Mouse (Mus musculus): ENCODE data around the gene Scrn2. TPM values are rescaled to one million over a fixed set of nuclear protein-coding genes. Genes with fewer than 3 reads are reported as not detected.

The Scrn2 gene
- total RNA-seq, 2 experiments from 2014 or later = 2.7 to 3.0 TPM

DNA sequence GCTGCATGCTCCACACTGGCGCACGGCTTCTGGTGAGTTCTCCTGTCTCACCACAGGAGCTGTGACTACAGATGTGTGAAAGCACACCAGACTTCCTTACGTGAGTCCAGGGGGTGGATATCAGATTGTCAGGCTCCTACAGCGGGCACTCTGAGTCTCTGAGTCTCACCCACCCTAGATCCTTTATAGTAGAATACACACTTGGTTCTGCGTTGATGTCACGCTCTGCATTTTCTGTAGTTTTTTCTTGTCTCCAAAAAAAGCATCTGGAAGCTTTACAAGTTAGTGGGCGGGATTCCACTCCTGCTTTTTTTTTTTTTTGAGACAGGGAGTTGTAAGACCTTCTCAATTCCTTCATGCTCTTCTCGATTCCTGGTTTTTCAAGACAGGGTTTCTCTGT, 15.2 kb downstream of the Scrn2 start:
- DNase-seq (ENCODE audit: low spot score in 2 of 2) = peak in 1 of 2 experiments; percentile 85

DNA sequence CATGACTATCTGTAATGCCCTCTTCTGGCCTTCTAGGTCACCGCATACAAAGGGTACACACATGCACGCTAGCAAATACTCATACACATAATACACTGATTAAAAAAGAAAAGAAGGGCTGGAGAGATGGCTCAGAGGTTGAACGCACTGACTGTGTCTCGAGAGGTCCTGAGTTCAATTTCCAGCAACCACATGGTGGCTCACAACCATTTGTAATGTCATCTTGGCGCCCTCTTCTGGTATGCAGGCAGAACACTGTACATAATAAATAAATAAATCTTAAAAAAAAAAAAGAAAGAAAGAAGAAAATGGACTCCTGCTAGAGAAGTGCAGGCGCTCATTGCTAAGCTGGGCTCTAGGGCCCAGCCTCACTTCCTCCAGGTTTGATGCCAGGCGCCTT, 16.1 kb downstream of the Scrn2 start:
- no peak for DNase-seq (ENCODE audit: low spot score in 2 of 2)
- intact Hi-C loops (cut with DNase I) = no loop called here

More for the DNA sequence above, 15.2 kb downstream of the Scrn2 start:
- intact Hi-C loops (cut with DNase I) = no loop called here

GRCm38 (mm10) chr11:97048090-97048650, 18.4 kb downstream of the Scrn2 start:
- DNase-seq (ENCODE audit: low spot score in 2 of 2) = no peak
- intact Hi-C loops (cut with DNase I) = no loop called here

DNA sequence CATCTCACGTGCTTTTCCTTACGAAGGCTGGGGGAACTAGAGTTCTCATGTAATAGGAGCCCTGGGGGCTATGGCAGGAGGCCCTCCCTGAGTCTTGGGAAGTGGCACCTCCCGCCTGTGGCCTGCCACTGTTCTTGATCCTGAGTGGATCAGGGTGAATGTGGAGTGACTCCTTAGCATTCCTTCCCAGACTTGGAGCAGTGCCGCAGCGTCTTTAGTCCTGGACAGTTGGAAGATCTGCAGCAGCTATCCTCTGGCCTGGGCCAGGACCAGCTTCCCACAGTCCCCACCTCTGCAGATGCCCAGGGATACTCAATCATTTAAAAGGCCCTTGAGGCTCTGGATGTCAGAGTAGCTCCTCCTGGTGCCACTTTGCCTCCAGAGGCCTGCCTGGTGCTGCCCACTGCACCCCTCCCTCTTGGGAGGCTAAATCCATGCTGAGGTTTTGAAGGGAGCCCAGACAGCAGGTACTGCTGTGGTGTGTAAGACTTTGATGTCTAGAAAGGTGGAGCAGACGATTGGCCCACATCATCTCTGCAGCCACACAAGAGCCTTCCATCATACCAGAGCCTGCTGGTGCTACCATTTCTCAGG, 19.9 kb downstream of the Scrn2 start:
- intact Hi-C loops (cut with DNase I) = no loop called here
- DNase-seq (ENCODE audit: low spot score in 2 of 2) = no peak

DNA sequence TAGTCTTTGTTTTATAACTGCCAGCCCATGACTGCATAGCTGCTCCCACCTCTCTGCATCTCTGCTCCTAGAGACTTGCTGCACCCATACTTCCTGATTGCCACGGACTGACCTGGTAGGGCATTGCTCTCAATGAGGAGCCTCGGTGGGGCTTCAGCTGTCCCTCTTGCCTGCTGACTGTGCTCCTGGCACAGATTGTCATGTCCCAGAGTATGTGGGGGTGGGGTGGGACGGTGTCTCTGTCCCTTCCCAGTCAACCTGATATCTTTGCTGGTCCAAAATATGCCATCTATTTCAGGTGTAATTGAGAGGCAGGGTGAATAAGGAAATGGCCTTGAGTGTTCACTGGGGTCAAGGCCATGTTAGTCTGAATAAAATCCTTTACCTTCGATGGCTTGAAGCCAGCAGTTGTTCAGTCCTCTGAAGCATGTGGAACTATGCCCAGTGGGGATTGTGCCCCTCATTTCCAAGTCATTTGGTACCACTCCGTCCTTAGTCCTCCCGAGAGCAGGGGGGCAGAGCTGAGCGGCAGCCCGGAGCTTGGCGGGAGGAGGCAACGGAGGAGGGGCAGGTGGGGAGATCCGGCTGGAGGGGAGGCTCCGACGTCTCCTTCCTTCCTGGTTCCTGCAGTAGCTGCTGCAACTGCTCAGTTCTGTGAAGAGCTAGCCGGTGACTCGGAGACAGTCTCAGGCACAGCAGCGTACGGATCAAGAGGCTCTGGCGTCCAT, 20.6 kb downstream of the Scrn2 start, which contains the start of gene Osbpl7:
Gene Osbpl7 (plus strand): TSS at position 413 of the 728 bp plus-strand sequence.
- intact Hi-C loops (cut with DNase I) = no loop called here
- peak; percentile 64 to 78 for DNase-seq (ENCODE audit: low spot score in 2 of 2)

- intact Hi-C loops (cut with DNase I) = no loop called here
- DNase-seq (ENCODE audit: low spot score in 2 of 2) = no peak
Measured at GRCm38 (mm10) chr11:97050944-97051586, 21.3 kb downstream of the Scrn2 start.

- intact Hi-C loops (cut with DNase I) = no loop called here
- DNase-seq (ENCODE audit: low spot score in 2 of 2) = no peak
Measured at GRCm38 (mm10) chr11:97052219-97052646, 22.5 kb downstream of the Scrn2 start.

DNA sequence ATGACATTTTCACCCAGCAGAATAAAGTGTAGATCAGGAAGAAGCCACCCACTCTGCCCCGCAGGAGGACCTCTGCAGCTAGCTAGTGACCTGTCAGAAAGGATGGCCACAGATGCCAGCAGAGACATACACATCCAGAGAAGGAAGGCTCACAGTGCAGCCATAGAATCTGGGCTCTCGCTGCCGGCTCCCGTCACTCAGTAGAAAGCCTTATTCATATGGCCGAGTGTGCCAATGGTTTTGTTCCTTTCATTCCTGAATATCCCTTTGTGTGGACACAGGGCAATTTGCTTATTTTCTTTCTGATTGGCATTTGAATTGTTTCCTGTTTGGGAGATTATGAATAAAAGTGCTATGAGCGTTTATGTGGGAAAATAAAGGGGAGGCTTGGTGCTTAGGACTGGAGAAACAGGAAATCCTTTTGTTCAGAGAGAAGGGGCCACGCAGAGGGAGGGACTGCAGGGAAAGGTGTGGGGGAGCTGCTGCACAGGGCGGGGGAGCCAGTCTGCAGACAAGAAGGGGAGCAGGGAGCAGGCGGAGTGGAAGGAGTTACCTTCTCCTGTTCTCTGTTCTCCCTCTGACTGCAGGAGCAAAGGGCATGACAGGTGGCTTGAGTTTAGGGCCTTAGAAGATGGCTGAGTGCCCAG, 33.7 kb downstream of the Scrn2 start:
- intact Hi-C loops (cut with DNase I) = no loop called here
- no peak for DNase-seq (ENCODE audit: low spot score in 2 of 2)

- intact Hi-C loops (cut with DNase I) = no loop called here
- no peak for DNase-seq (ENCODE audit: low spot score in 2 of 2)
Measured at GRCm38 (mm10) chr11:97063921-97064295, 34.2 kb downstream of the Scrn2 start.

DNA sequence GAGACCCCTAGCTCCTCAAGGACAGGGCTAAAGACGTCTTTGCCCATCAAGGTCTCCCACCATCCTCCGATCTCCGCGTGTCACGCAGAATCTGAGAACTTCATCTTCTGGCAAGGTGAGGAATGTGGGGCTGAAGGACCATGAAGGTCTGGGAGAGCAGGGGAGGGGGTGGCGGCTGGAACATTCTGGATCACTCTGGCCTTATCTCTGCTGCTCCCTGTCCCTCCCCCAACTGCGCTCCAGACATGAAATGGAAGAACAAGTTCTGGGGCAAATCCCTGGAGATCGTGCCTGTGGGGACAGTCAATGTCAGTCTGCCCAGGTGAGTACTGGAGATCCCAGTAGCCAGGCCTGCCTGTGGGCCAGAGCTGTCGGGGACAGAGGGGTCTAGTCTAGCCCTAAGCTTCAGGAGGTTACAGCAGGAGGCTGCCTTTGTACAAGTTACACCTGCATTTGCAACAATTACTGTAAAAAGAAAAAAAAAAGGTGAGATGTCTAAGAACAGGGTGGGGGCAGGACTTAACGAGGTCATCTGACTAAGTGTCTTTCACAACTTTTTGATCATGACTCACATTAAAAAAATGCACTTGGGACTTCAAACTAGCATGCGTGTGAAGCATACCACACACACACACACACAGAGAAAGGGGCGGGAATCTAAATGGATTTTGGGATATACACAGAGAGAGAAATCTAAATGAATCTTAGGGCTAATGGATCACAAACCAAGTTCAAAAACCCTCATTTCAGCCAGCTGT, 36.0 kb downstream of the Scrn2 start:
- no peak for DNase-seq (ENCODE audit: low spot score in 2 of 2)
- intact Hi-C loops (cut with DNase I) = no loop called here

DNA sequence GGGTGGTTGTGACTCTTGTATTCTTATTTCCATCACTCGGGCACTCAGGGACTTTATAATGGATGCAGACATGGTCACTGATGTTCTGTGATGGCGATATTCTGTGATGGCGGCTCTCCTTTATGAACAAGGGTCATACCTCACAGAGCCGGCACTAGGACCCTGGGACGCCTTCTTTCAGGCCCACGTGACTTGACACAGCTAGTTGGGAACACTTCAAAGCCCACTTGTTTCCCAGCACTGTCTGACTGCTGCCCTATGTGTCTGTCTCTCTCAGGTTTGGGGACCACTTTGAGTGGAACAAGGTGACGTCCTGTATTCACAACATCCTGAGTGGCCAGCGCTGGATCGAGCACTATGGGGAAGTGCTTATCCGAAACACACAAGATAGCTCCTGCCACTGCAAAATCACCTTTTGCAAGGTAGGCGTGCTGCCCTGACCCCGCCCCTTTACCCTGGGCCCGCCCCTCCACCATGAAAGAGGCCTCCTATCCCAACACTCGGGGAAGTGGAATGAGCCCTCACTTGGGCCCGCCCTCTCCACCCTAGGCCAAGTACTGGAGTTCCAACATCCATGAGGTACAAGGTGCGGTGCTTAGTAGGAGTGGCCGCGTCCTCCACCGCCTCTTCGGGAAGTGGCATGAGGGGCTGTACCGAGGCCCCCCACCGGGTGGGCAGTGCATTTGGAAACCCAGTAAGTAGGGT, 37.1 kb downstream of the Scrn2 start:
- no peak for DNase-seq (ENCODE audit: low spot score in 2 of 2)
- intact Hi-C loops (cut with DNase I) = no loop called here

GRCm38 (mm10) chr11:97069333-97069732, 39.6 kb downstream of the Scrn2 start:
- intact Hi-C loops (cut with DNase I) = no loop called here
- no peak for DNase-seq (ENCODE audit: low spot score in 2 of 2)

DNA sequence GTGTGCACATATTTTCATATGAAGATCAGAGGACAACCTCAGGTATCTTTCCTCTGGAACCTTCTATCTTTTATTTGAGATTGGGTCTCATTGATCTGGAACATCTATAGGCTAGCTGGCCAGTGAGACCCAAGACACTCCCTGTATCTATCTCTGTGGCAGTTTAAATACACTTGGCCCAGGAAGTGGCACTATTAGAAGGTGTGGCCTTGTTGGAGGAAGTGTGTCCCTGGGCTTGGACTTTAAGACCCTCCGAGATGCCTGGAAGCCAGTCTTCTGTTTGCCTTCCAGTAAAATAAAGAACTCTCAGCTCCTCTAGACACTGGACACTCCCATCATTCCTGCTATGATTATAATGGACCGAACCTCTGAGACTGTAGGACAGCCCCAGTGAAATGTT, 40.0 kb downstream of the Scrn2 start:
- intact Hi-C loops (cut with DNase I) = no loop called here
- no peak for DNase-seq (ENCODE audit: low spot score in 2 of 2)

DNA sequence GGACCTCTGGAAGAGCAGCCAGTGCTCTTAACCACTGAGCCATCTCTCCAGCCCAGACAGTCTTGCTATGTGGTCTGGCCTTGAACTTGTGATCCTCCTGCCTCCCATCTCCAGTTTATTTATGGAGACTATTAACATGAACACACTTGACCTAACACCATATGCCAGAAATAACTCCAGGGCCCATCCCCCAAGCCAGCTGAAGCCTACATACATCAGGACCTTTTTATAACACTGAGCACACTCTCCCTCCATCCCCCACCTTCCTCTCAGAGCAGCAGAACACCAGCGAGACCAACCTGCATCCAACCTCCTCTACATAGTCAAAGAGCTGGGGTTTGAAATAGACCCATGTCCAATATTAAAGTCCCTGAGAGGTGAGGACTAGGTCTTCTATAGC, 41.4 kb downstream of the Scrn2 start:
- DNase-seq (ENCODE audit: low spot score in 2 of 2) = no peak
- intact Hi-C loops (cut with DNase I) = no loop called here

DNA sequence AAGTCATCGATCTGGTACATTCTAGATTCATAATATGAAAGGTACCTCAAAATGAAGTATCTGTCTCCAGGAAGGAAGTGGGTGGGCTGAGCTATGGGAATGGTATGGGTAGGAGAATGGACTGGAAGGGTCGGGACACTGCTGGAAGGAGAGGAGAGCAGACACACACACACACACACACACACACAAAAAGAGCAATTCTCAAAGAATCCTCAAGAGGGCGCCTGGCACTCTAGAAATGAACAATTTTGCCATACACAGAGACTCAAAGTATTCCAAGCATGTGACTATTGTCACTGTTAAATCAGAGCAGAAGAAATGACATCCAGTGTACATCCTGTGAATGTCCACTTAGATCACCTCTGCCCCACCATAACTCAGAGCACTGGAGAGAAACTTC, 42.8 kb downstream of the Scrn2 start:
- intact Hi-C loops (cut with DNase I) = loop anchor here (2.0 kb wide), 1 partner anchor 74 kb away; no protein-coding TSS in a partner anchor
- DNase-seq (ENCODE audit: low spot score in 2 of 2) = peak; percentile 77 to 85

GRCm38 (mm10) chr11:97074235-97074634, 44.5 kb downstream of the Scrn2 start:
- intact Hi-C loops (cut with DNase I) = no loop called here
- DNase-seq (ENCODE audit: low spot score in 2 of 2) = no peak

GRCm38 (mm10) chr11:97078751-97079150, 49.0 kb downstream of the Scrn2 start:
- intact Hi-C loops (cut with DNase I) = no loop called here
- no peak for DNase-seq (ENCODE audit: low spot score in 2 of 2)

- intact Hi-C loops (cut with DNase I) = no loop called here
- no peak for DNase-seq (ENCODE audit: low spot score in 2 of 2)
Measured at GRCm38 (mm10) chr11:97080291-97080690, 50.6 kb downstream of the Scrn2 start.

GRCm38 (mm10) chr11:97082977-97083376, 53.2 kb downstream of the Scrn2 start:
- peak; percentile 52 to 71 for DNase-seq (ENCODE audit: low spot score in 2 of 2)
- intact Hi-C loops (cut with DNase I) = no loop called here

Data from left cerebral cortex, postnatal 14 days (tissue).